Mouse (Mus musculus): ENCODE data around the gene Cdc6. TPM values are rescaled to one million over a fixed set of nuclear protein-coding genes. Genes with fewer than 3 reads are reported as not detected.
"Not testable (repeated sequence)": the region's sequence is repeated elsewhere in the genome, so short reads cannot be mapped to it uniquely, and the experiment has no call there.

Cdc6 gene
- polyA plus RNA-seq, 1 experiment from 2014 or later: 10.3 TPM

- Histone ChIP-seq H3K36me3 (ENCODE audit: control insufficient read depth, insufficient read depth) (peaks cover 14% of the 10 kb centered on the region), H3K27me3 (replicated peaks; ENCODE audit: control insufficient read depth, insufficient read depth, low read length) (no peaks in the 10 kb centered on the region), H3K27ac (ENCODE audit: low read length) (no peak overlapping the region), H3K9ac (replicated peaks; ENCODE audit: low read depth, low read length) (no peak overlapping the region), H3K4me1 (replicated peaks; ENCODE audit: control insufficient read depth, insufficient read depth, low read length) (peaks cover 14% of the 10 kb centered on the region), H3K9me3 (ENCODE audit: control insufficient read depth, low read length) (no peaks in the 10 kb centered on the region), H3K4me3 (replicated peaks; ENCODE audit: low read length) (no peak overlapping the region), H3K4me2 (ENCODE audit: low read length) (no peak overlapping the region)
- WGBS: 90% methylated on average over 2 of the region's 2 CpGs
- ATAC-seq: no peak
Measured at GRCm38 (mm10) chr11:98904577-98904976, 3.0 kb upstream of the Cdc6 start.

GRCm38 (mm10) chr11:98905033-98905432 lies 2.6 kb upstream of the Cdc6 start:
- ATAC-seq: no peak
- H3K9ac ChIP-seq (replicated peaks; ENCODE audit: low read depth, low read length): no peak overlapping the region
- peaks cover 14% of the 10 kb centered on the region for H3K4me1 ChIP-seq (replicated peaks; ENCODE audit: control insufficient read depth, insufficient read depth, low read length)
- no peak overlapping the region for H3K27ac ChIP-seq (ENCODE audit: low read length)
- no peak overlapping the region for H3K4me3 ChIP-seq (replicated peaks; ENCODE audit: low read length)
- 90% methylated on average over 7 of the region's 7 CpGs for WGBS
- H3K27me3 ChIP-seq (replicated peaks; ENCODE audit: control insufficient read depth, insufficient read depth, low read length): no peaks in the 10 kb centered on the region
- no peaks in the 10 kb centered on the region for H3K9me3 ChIP-seq (ENCODE audit: control insufficient read depth, low read length)
- H3K36me3 ChIP-seq (ENCODE audit: control insufficient read depth, insufficient read depth): peaks cover 9% of the 10 kb centered on the region
- no peak overlapping the region for H3K4me2 ChIP-seq (ENCODE audit: low read length)

- H3K4me2 ChIP-seq (ENCODE audit: low read length): no peak overlapping the region
- ATAC-seq: no peak
- H3K9me3 ChIP-seq (ENCODE audit: control insufficient read depth, low read length): no peaks in the 10 kb centered on the region
- H3K36me3 ChIP-seq (ENCODE audit: control insufficient read depth, insufficient read depth): peaks cover 4% of the 10 kb centered on the region; the same call in 1 of the 2 replicates
- H3K4me1 ChIP-seq (replicated peaks; ENCODE audit: control insufficient read depth, insufficient read depth, low read length): peaks cover 14% of the 10 kb centered on the region
- no peaks in the 10 kb centered on the region for H3K27me3 ChIP-seq (replicated peaks; ENCODE audit: control insufficient read depth, insufficient read depth, low read length)
- no peak overlapping the region for H3K4me3 ChIP-seq (replicated peaks; ENCODE audit: low read length)
- WGBS: 94% methylated on average over 4 of the region's 4 CpGs
- no peak overlapping the region for H3K9ac ChIP-seq (replicated peaks; ENCODE audit: low read depth, low read length)
- H3K27ac ChIP-seq (ENCODE audit: low read length): no peak overlapping the region
Measured at GRCm38 (mm10) chr11:98905583-98905982, 2.0 kb upstream of the Cdc6 start.

- Histone ChIP-seq H3K4me2 (ENCODE audit: low read length) (peak overlapping the region; percentile 92), H3K27me3 (replicated peaks; ENCODE audit: control insufficient read depth, insufficient read depth, low read length) (no peaks in the 10 kb centered on the region), H3K4me1 (replicated peaks; ENCODE audit: control insufficient read depth, insufficient read depth, low read length) (peaks cover 14% of the 10 kb centered on the region), H3K27ac (ENCODE audit: low read length) (no peak overlapping the region), H3K36me3 (ENCODE audit: control insufficient read depth, insufficient read depth) (0 out of 2 replicates have a peak, but pooled peaks cover 2% of the 10 kb centered on the region), H3K9ac (replicated peaks; ENCODE audit: low read depth, low read length) (peak overlapping the region; percentile 27), H3K4me3 (replicated peaks; ENCODE audit: low read length) (peak overlapping the region; percentile 60), H3K9me3 (ENCODE audit: control insufficient read depth, low read length) (no peaks in the 10 kb centered on the region)
- 62% methylated on average over 5 of the region's 5 CpGs for WGBS
- ATAC-seq: no peak
Measured at GRCm38 (mm10) chr11:98907063-98907436, 551 bp upstream of the Cdc6 start.

GRCm38 (mm10) chr11:98909654-98910053 lies 2.1 kb downstream of the Cdc6 start:
- Histone ChIP-seq H3K36me3 (ENCODE audit: control insufficient read depth, insufficient read depth) (0 out of 2 replicates have a peak, but pooled peaks cover 2% of the 10 kb centered on the region), H3K9me3 (ENCODE audit: control insufficient read depth, low read length) (no peaks in the 10 kb centered on the region), H3K4me1 (replicated peaks; ENCODE audit: control insufficient read depth, insufficient read depth, low read length) (peaks cover 14% of the 10 kb centered on the region), H3K4me2 (ENCODE audit: low read length) (no peak overlapping the region), H3K27me3 (replicated peaks; ENCODE audit: control insufficient read depth, insufficient read depth, low read length) (no peaks in the 10 kb centered on the region), H3K4me3 (replicated peaks; ENCODE audit: low read length) (no peak overlapping the region), H3K27ac (ENCODE audit: low read length) (no peak overlapping the region), H3K9ac (replicated peaks; ENCODE audit: low read depth, low read length) (no peak overlapping the region)
- no peak for ATAC-seq
- 30% methylated on average over 6 of the region's 6 CpGs for WGBS

GRCm38 (mm10) chr11:98910415-98910814 lies 2.8 kb downstream of the Cdc6 start:
- Histone ChIP-seq H3K27ac (ENCODE audit: low read length) (no peak overlapping the region), H3K36me3 (ENCODE audit: control insufficient read depth, insufficient read depth) (0 out of 2 replicates have a peak, but pooled peaks cover 1% of the 10 kb centered on the region), H3K4me2 (ENCODE audit: low read length) (no peak overlapping the region), H3K9me3 (ENCODE audit: control insufficient read depth, low read length) (no peaks in the 10 kb centered on the region), H3K9ac (replicated peaks; ENCODE audit: low read depth, low read length) (no peak overlapping the region), H3K27me3 (replicated peaks; ENCODE audit: control insufficient read depth, insufficient read depth, low read length) (no peaks in the 10 kb centered on the region), H3K4me1 (replicated peaks; ENCODE audit: control insufficient read depth, insufficient read depth, low read length) (peaks cover 14% of the 10 kb centered on the region), H3K4me3 (replicated peaks; ENCODE audit: low read length) (no peak overlapping the region)
- 93% methylated on average over 11 of the region's 11 CpGs for WGBS
- ATAC-seq: no peak

- no peak overlapping the region for H3K27ac ChIP-seq (ENCODE audit: low read length)
- no peaks in the 10 kb centered on the region for H3K9me3 ChIP-seq (ENCODE audit: control insufficient read depth, low read length)
- H3K27me3 ChIP-seq (replicated peaks; ENCODE audit: control insufficient read depth, insufficient read depth, low read length): no peaks in the 10 kb centered on the region
- no peaks in the 10 kb centered on the region for H3K36me3 ChIP-seq (ENCODE audit: control insufficient read depth, insufficient read depth)
- H3K4me1 ChIP-seq (replicated peaks; ENCODE audit: control insufficient read depth, insufficient read depth, low read length): peaks cover 14% of the 10 kb centered on the region
- H3K9ac ChIP-seq (replicated peaks; ENCODE audit: low read depth, low read length): no peak overlapping the region
- H3K4me3 ChIP-seq (replicated peaks; ENCODE audit: low read length): no peak overlapping the region
- WGBS: 89% methylated on average over 5 of the region's 5 CpGs
- H3K4me2 ChIP-seq (ENCODE audit: low read length): no peak overlapping the region
- ATAC-seq: no peak
Measured at GRCm38 (mm10) chr11:98911498-98911897, 3.9 kb downstream of the Cdc6 start.

- no peaks in the 10 kb centered on the region for H3K27me3 ChIP-seq (replicated peaks; ENCODE audit: control insufficient read depth, insufficient read depth, low read length)
- no peak overlapping the region for H3K4me3 ChIP-seq (replicated peaks; ENCODE audit: low read length)
- peaks cover 4% of the 10 kb centered on the region; the same call in 1 of the 2 replicates for H3K4me1 ChIP-seq (replicated peaks; ENCODE audit: control insufficient read depth, insufficient read depth, low read length)
- H3K27ac ChIP-seq (ENCODE audit: low read length): no peak overlapping the region
- no peak overlapping the region for H3K9ac ChIP-seq (replicated peaks; ENCODE audit: low read depth, low read length)
- H3K4me2 ChIP-seq (ENCODE audit: low read length): no peak overlapping the region
- no peak for ATAC-seq
- no peaks in the 10 kb centered on the region for H3K36me3 ChIP-seq (ENCODE audit: control insufficient read depth, insufficient read depth)
- no peaks in the 10 kb centered on the region for H3K9me3 ChIP-seq (ENCODE audit: control insufficient read depth, low read length)
- 88% methylated on average over 11 of the region's 11 CpGs for WGBS
Measured at GRCm38 (mm10) chr11:98914196-98914595, 6.6 kb downstream of the Cdc6 start.

- H3K27ac ChIP-seq (ENCODE audit: low read length); H3K27me3 ChIP-seq (replicated peaks; ENCODE audit: control insufficient read depth, insufficient read depth, low read length); ATAC-seq; H3K4me2 ChIP-seq (ENCODE audit: low read length); H3K36me3 ChIP-seq (ENCODE audit: control insufficient read depth, insufficient read depth); H3K4me3 ChIP-seq (replicated peaks; ENCODE audit: low read length); H3K9ac ChIP-seq (replicated peaks; ENCODE audit: low read depth, low read length); H3K9me3 ChIP-seq (ENCODE audit: control insufficient read depth, low read length); H3K4me1 ChIP-seq (replicated peaks; ENCODE audit: control insufficient read depth, insufficient read depth, low read length): not testable (repeated sequence)
- 92% methylated on average over 3 of the region's 3 CpGs for WGBS
Measured at GRCm38 (mm10) chr11:98916376-98916775, 8.8 kb downstream of the Cdc6 start.

GRCm38 (mm10) chr11:98917428-98918005 lies 9.9 kb downstream of the Cdc6 start:
- Histone ChIP-seq H3K4me3 (replicated peaks; ENCODE audit: low read length) (no peak overlapping the region), H3K27ac (ENCODE audit: low read length) (no peak overlapping the region), H3K4me1 (replicated peaks; ENCODE audit: control insufficient read depth, insufficient read depth, low read length) (peaks cover 3% of the 10 kb centered on the region; the same call in 1 of the 2 replicates), H3K4me2 (ENCODE audit: low read length) (no peak overlapping the region), H3K27me3 (replicated peaks; ENCODE audit: control insufficient read depth, insufficient read depth, low read length) (no peaks in the 10 kb centered on the region), H3K9me3 (ENCODE audit: control insufficient read depth, low read length) (no peaks in the 10 kb centered on the region), H3K9ac (replicated peaks; ENCODE audit: low read depth, low read length) (no peak overlapping the region), H3K36me3 (ENCODE audit: control insufficient read depth, insufficient read depth) (no peaks in the 10 kb centered on the region)
- 71% methylated on average over 13 of the region's 13 CpGs for WGBS
- ATAC-seq: no peak
